21 mouse cellular contexts compared by ENCODE assay signal in genomic region chr2:28626038-28626437, GRCm38 (mm10). TPM values are rescaled to one million over a fixed set of nuclear protein-coding genes. Genes with fewer than 3 reads are reported as not detected.
DNase-seq lines count a peak whose midpoint lies in the region; ATAC-seq lines count a peak whose summit lies in the region.
"Had no signal": no experiment of that assay in that cellular context is flagged by ENCODE, and none has a peak within 500 bp of the region (broad histone marks: within the 10 kb centered on the region; RNA-seq: fewer than 3 reads in every experiment).

No protein-coding gene starts in this region.

- WGBS in kidney, embryonic 16.5 days: 81% methylated on average over 3 of the region's 3 CpGs

- no peaks in the 10 kb centered on the region for H3K9me3 ChIP-seq in kidney, embryonic 16.5 days (ENCODE audit: low read length)
- H3K9me3 ChIP-seq: G1E had no signal

- no peak overlapping the region for H3K4me2 ChIP-seq in kidney, embryonic 16.5 days (replicated peaks; ENCODE audit: low read depth, low read length)

- DNase-seq in ES-CJ7 (ENCODE audit: low read depth, low spot score) (peak; percentile 52), ZHBTc4 (ENCODE audit: low read depth, low spot score) (peak; percentile 69)
- no peak for DNase-seq in urinary bladder, postnatal 36 days (ENCODE audit: low spot score in 2 of 2)
- DNase-seq: adrenal gland, adult 2 months; adrenal gland, adult 8-10 months; adrenal gland, postnatal 10 days; adrenal gland, postnatal 14 days; adrenal gland, postnatal 25 days; adrenal gland, postnatal 36 days; B cell, adult 2 months; cerebellum, adult 11 months; cerebellum, adult 11-12 months; cerebellum, adult 18-20 months; cerebellum, adult 2 months; cerebellum, adult 8-10 months had no signal

- no peak for ATAC-seq in kidney, embryonic 16.5 days (ENCODE audit: low FRiP score, low TSS enrichment)
- ATAC-seq: activated CD4-positive, CD25-positive, alpha-beta regulatory T cell, adult 4 months; CD4-positive, CD25-positive, alpha-beta regulatory T cell, adult 4 months; Patski had no signal

- H3K36me3 ChIP-seq in kidney, embryonic 16.5 days (ENCODE audit: insufficient read depth, low read length): no peaks in the 10 kb centered on the region

- H3K27ac ChIP-seq in kidney, embryonic 16.5 days (ENCODE audit: low read length): no peak overlapping the region

- H3K9ac ChIP-seq in kidney, embryonic 16.5 days (replicated peaks; ENCODE audit: low read length): no peak overlapping the region

- H3K4me1 ChIP-seq in kidney, embryonic 16.5 days (ENCODE audit: insufficient read depth, low read length): peaks cover 10% of the 10 kb centered on the region

- H3K4me3 ChIP-seq in kidney, embryonic 16.5 days (ENCODE audit: low read length): no peak overlapping the region

- peaks cover 11% of the 10 kb centered on the region for H3K27me3 ChIP-seq in kidney, embryonic 16.5 days (ENCODE audit: insufficient read depth, low read length)

RNA-seq across cellular contexts. Expression of gene Gfi1b, which starts 4.3 kb away (rescaled TPM):
- 0.33 and 0.42 TPM in 2 replicates for polyA plus RNA-seq in kidney, embryonic 16.5 days (2015; fragmentation: Nextera tagmentation; extraction: Ambion mirVana)
- polyA plus RNA-seq: C2C12; CD4-positive, CD25-positive, alpha-beta regulatory T cell, adult 4 months; Patski had no signal

RNA-seq across cellular contexts. Expression of gene Tsc1, which starts 15.0 kb away (rescaled TPM):
- 23.1 and 23.3 TPM in 2 replicates for polyA plus RNA-seq in kidney, embryonic 16.5 days (2015; fragmentation: Nextera tagmentation; extraction: Ambion mirVana)

RNA-seq across cellular contexts. Expression of gene Gtf3c5, which starts 42.5 kb away (rescaled TPM):
- polyA plus RNA-seq in kidney, embryonic 16.5 days (2015; fragmentation: Nextera tagmentation; extraction: Ambion mirVana): 48.5 and 49.7 TPM in 2 replicates

Comparison
In these comparisons a context has a peak if more than half of its experiments do, and no peak if none do; other contexts are left out.
1. DNase-seq: peak in ES-CJ7 (single experiment) and ZHBTc4 (single experiment); none in urinary bladder, postnatal 36 days (0 of 2).